9 mouse cellular contexts compared by ENCODE assay signal in the genomic region with DNA sequence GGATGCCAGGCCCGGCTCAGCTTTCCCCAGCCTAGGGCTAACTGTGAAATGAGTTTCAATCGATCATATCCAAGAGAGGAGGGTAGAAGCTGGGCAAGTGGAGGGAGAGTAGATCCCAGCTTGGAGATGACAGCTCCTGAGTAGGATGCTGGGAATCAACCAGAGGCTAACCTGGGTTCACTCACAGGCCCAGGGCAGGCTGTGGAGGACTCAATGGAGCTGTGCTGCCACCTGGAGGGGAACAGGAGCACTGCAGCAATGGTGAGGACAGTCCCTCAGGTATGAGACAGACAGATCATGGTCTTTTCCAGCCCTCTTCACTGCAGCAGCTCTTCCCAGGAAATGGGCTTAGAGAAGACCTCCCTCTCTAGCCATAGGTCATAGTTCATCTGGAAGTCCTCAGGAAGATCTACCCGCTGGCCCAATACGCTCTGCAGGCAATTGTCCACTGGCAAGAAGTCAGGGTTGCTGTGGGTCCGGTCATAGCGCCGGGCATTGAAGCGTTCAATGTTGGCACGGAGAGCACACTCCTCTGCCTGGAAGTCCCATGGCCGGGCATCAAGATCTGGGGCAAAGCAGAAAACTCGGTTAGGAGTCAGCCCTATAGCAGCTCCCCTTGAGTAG. TPM values are rescaled to one million over a fixed set of nuclear protein-coding genes. Genes with fewer than 3 reads are reported as not detected.
DNase-seq lines count a peak whose midpoint lies in the region; ATAC-seq lines count a peak whose summit lies in the region.
"Had no signal": no experiment of that assay in that cellular context is flagged by ENCODE, and none has a peak within 500 bp of the region (broad histone marks: within the 10 kb centered on the region; RNA-seq: fewer than 3 reads in every experiment).

No protein-coding gene starts in this region.

- 78% methylated on average over 11 of the region's 11 CpGs for WGBS in liver, embryonic 13.5 days (ENCODE audit: insufficient replicate concordance)
- 90% methylated on average over 11 of the region's 11 CpGs for WGBS in neural tube, embryonic 12.5 days

- DNase-seq in CD4-positive, CD25-positive, alpha-beta regulatory T cell, adult 2 months (ENCODE audit: low read depth, low spot score) = peak; percentile 72
- DNase-seq in adrenal gland, adult 2 months = peak; percentile 57
- DNase-seq in embryo, embryonic 11 days = peak; percentile 74
- DNase-seq in heart, adult 8-10 months (ENCODE audit: low spot score) = peak; percentile 38
- peak; percentile 82 for DNase-seq in kidney, postnatal 10 days
- DNase-seq in liver, embryonic 13.5 days = peak; percentile 34
- peak; percentile 30 to 69 for DNase-seq in thymus, postnatal 10 days (ENCODE audit: low spot score in 2 of 2)

- no peak overlapping the region for H3K4me2 ChIP-seq in liver, embryonic 13.5 days
- no peak overlapping the region for H3K4me2 ChIP-seq in neural tube, embryonic 12.5 days (replicated peaks)

- H3K4me1 ChIP-seq in liver, embryonic 13.5 days (replicated peaks) = peaks cover 15% of the 10 kb centered on the region
- no peaks in the 10 kb centered on the region for H3K4me1 ChIP-seq in neural tube, embryonic 12.5 days

- H3K27me3 ChIP-seq in liver, embryonic 13.5 days = 0 out of 2 replicates have a peak, but pooled peaks cover 2% of the 10 kb centered on the region
- H3K27me3 ChIP-seq in neural tube, embryonic 12.5 days (replicated peaks) = no peaks in the 10 kb centered on the region

- H3K9ac ChIP-seq in liver, embryonic 13.5 days = no peak overlapping the region
- no peak overlapping the region for H3K9ac ChIP-seq in neural tube, embryonic 12.5 days

- no peak overlapping the region for H3K4me3 ChIP-seq in liver, embryonic 13.5 days (replicated peaks)
- no peak overlapping the region for H3K4me3 ChIP-seq in neural tube, embryonic 12.5 days
- H3K4me3 ChIP-seq: erythroblast, embryonic 14.5 days had no signal

- H3K9me3 ChIP-seq in liver, embryonic 13.5 days (replicated peaks) = no peaks in the 10 kb centered on the region
- H3K9me3 ChIP-seq in neural tube, embryonic 12.5 days = no peaks in the 10 kb centered on the region

- H3K27ac ChIP-seq in liver, embryonic 13.5 days = no peak overlapping the region
- H3K27ac ChIP-seq in neural tube, embryonic 12.5 days = no peak overlapping the region

- H3K36me3 ChIP-seq in liver, embryonic 13.5 days = peaks cover 62% of the 10 kb centered on the region
- H3K36me3 ChIP-seq in neural tube, embryonic 12.5 days = peaks cover 77% of the 10 kb centered on the region

- ATAC-seq in liver, embryonic 13.5 days (ENCODE audit: low read depth) = 0 out of 2 replicates have a peak, but pooled peaks have one; percentile 53
- peak; percentile 64; the same call in 1 of the 2 replicates for ATAC-seq in neural tube, embryonic 12.5 days (ENCODE audit: low FRiP score, low read depth)

RNA-seq across cellular contexts. Expression of a gene that starts 18.1 kb away (rescaled TPM):
- total RNA-seq in adrenal gland, adult 2 months (2021) = not detected
- polyA plus RNA-seq in adrenal gland, adult 2 months (2012; rRNA removed) = not detected in 2 replicates
- total RNA-seq in heart, adult 8-10 months (2022) = not detected
- not detected in 2 replicates for polyA plus RNA-seq in liver, embryonic 13.5 days (2015; fragmentation: Nextera tagmentation; extraction: Ambion mirVana)
- polyA plus RNA-seq in neural tube, embryonic 12.5 days (2016; fragmentation: Nextera tagmentation; extraction: Ambion mirVana) = not detected in 2 replicates
- polyA plus RNA-seq: erythroblast, embryonic 14.5 days had no signal

RNA-seq across cellular contexts. Expression of a gene that starts 18.2 kb away (rescaled TPM):
- not detected for total RNA-seq in adrenal gland, adult 2 months (2021)
- not detected in 2 replicates for polyA plus RNA-seq in adrenal gland, adult 2 months (2012; rRNA removed)
- total RNA-seq in heart, adult 8-10 months (2022) = not detected
- 0.25 and 0.45 TPM in 2 replicates for polyA plus RNA-seq in liver, embryonic 13.5 days (2015; fragmentation: Nextera tagmentation; extraction: Ambion mirVana)
- 0.33 and 0.65 TPM in 2 replicates for polyA plus RNA-seq in neural tube, embryonic 12.5 days (2016; fragmentation: Nextera tagmentation; extraction: Ambion mirVana)
- polyA plus RNA-seq: erythroblast, embryonic 14.5 days had no signal

RNA-seq across cellular contexts. Expression of a gene that starts 18.5 kb away (rescaled TPM):
- 10 to 100 TPM; 30.9 to 34.2 TPM for total RNA-seq in adrenal gland, adult 2 months (2021)
- polyA plus RNA-seq in adrenal gland, adult 2 months (2012; rRNA removed) = 39.4 and 41.6 TPM in 2 replicates
- 10 to 100 TPM; 17.4 to 22.6 (median 20.4) TPM for total RNA-seq in heart, adult 8-10 months (2022)
- polyA plus RNA-seq in liver, embryonic 13.5 days (2015; fragmentation: Nextera tagmentation; extraction: Ambion mirVana) = 10.4 and 10.6 TPM in 2 replicates
- 123 and 129 TPM in 2 replicates for polyA plus RNA-seq in neural tube, embryonic 12.5 days (2016; fragmentation: Nextera tagmentation; extraction: Ambion mirVana)

RNA-seq across cellular contexts. Expression of a gene that starts 58.1 kb away (rescaled TPM):
- not detected for total RNA-seq in adrenal gland, adult 2 months (2021)
- polyA plus RNA-seq in adrenal gland, adult 2 months (2012; rRNA removed) = not detected in 2 replicates
- not detected for total RNA-seq in heart, adult 8-10 months (2022)
- polyA plus RNA-seq in liver, embryonic 13.5 days (2015; fragmentation: Nextera tagmentation; extraction: Ambion mirVana) = not detected in 2 replicates
- polyA plus RNA-seq in neural tube, embryonic 12.5 days (2016; fragmentation: Nextera tagmentation; extraction: Ambion mirVana) = not detected in 2 replicates
- polyA plus RNA-seq: erythroblast, embryonic 14.5 days had no signal
